Mouse (Mus musculus) gastrocnemius, adult 8-10 months (tissue): ENCODE measurements at regions not wholly inside any gene's neighbourhood (a gene's known extent, or its start where the extent isn't known, plus 50 kb on each side); places are given as distances from the start of the nearest gene placed in this dataset.
A peak's percentile ranks its signal among the peaks of the same experiment; 100 is the strongest.

Source experiments
- DNase-seq, 2 experiments: peaks; one replicate each; pipeline ENCODE4 v3.0.0; 2022; ENCODE audit warnings: low spot score in 2 of 2

DNA sequence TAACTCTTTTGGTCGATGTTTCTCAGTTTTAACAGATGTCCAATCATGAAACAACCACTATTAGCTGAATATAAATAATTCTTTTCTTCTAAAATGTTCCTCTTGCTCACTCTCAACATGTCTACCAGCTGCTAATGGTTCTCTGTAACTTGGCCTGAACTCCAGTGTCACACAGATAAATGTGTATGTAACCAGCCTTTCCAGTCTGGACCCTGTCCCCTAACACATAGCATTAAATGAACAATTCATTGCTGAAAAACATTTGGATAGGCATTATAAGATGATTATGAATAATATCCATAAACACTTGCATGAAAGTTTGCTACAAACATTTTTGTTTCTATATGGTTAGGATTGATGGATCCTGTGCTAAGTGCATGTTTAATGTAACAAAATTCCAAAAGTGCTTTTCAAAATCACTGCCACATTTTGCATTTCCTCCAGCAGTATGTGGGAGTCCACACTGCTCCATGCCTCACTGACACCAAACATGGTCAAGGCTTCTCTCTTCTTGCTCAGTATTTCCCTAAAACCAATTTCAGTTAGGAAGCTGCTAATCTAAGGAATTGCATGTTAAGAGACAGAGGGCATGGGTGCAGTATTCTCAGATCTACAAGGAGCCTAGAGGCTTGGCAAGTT is 82.1 kb upstream of the Thbs1 start:
- no peak for DNase-seq

DNA sequence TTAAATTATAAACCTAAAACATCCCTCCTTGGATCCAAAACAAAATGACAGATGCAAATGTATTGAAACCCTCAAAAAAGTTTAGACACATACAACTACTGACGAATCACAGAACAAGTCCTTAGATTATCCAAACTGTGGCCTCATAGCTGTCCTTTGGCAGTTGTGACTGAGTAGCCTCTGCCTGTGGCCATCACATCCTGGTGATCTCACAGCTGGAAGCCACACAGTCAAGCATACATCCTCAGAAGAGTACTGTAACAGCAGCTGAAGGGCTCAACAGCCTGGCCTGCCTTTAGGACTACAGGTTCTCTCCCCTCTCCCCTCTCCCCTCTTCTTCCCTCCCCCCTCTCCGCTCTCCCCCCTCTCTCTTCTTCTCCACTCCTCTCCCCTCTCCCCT is 80.0 kb upstream of the Thbs1 start:
- no peak for DNase-seq

DNA sequence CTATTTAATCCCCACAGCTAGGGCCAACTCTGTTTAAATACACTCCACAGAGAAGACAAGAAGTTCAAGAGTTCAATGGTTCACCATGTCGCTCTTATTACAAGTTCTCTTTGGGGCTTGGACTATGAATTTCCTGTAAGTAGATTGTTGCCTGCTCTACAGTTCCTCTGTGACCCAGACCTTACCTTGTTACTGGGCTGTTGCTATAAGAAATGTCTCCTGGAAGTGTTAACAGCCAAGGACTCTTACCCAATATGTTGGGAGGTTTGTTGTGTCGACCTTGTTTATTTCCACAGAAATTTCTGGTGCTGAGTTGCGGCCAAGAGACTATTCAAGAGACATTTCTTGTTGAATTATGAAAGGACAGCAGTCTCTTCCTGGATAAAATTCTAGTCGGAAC is 78.3 kb upstream of the Thbs1 start:
- DNase-seq, result no peak

DNA sequence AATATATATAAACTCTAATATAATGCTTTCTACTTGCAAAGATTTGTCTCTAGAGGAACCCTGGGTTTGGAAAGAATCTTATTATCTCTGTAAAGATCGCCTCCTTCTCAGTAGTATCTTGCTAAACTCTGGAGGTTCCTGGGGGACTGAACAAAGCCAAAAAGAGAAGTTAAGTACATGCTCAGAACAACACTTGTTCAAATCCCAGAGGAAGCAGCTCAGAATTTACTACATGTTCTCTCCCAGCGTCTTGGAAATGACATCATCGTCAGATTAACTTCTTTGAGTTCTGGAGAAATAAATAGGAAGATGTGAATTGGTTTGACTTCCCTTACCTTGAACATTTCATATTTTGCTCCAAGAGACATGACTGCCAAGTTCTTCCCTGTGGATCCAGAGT is 77.7 kb upstream of the Thbs1 start:
- DNase-seq, result no peak

DNA sequence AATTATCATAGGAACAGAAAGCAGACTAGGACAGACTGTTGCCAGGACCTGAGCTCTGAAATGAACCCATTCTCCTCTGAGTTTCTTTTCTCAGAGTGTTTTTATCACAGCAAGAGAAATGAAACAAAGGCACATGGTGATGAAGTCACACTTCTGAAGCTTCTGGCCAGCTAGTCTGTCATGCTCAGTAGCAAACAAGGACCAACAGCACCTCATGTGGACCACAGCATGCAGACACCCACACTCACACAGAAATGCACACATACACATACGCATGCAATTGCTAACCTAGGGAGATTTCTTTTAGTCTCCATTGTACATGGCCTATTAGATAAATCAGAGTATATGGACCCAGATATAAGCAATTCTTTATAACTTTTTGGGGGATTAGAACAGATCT is 76.3 kb upstream of the Thbs1 start:
- no peak for DNase-seq

DNA sequence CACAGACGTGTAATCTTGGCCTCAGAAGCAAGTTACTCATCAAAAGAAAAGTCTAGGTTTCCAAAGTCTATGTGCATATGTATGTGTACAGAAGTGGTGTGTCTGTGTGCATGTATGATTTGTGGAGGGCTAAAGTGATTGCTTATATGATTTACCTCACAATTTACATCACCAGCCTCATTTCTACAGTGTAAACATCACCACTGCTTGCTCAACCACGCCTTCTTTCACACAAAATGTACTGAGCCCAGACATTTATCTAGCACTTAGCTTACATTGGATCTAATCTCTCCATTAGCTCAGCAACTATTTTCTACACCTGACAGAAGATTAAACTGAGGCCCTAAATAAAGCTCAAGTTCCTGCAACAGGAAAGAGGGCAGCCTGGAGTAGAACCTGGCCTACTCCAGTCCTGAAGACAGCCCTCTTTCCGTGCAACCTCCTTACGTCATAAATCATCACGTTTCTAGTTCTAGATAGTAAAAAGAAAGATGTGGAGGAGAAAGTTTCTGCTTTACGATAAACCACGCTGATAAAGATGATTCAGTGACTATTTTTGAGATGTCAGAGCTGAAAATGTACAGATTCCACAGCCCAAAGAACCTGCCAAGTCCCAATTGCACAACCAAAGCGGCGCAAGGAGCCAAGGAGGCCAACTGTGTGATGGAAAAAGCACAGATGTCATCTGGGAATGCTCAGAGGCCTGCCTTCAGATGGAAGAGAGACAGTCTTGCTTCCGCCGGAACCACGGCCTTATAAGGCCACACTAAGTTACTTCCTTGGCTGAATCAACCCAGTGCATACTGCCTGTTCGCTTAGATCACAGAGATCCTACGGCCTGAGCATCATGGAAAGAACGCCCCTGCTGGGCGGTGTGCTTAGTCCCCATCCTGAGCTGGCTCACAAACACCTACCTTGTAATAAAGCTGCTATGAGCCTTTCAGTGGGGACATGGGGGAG is 72.5 kb upstream of the Thbs1 start:
- peak; percentile 37 to 52 for DNase-seq

DNA sequence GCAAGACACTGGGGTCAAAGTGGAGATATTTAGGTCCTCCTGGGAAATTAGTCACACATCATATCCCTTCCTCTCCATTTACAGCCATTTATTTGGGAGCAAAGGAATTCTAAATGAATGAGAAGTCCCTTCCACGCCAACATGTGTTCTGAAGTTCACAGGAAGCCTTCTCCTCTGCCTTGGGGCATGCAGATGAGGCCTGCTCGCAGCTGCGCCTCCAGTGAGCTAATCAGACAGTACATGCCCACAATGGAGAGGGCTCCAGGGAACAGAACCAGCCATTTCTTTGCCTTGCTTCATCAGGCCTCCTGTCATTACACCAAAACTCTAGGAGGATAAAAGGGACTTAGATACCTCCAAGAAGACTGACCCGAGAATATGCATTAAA is 71.9 kb upstream of the Thbs1 start:
- no peak for DNase-seq

DNA sequence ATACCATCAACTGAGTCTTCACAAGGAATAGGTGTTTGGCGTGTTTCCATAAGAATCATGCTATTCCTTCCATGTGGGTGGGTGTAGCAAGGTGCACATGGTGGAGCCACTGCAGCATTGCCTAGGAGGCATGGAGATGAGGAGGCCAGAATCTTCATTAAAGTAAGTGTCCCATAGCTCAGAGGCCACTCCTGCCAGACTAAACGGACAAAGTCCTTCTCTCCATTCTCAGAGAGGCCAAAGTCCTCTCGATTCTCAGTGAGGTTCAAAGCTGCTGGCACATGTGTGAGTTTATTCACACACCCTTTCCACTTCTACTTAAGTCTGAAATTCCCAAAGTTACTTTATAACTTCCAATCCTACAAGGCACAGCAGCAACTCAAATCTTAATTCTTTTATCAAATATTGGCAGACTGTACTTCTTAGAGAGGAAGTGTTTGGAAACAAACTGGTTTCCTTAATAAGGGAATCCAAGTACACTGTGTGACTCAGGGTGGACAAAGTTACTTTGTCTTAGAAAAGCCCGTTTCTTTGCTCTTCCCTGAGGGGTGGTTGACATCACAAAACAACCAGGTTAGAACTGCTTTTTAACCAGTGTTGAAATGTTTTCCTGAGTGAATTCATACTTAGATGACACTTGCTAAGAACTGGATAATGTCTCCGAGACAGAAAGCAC is 69.2 kb upstream of the Thbs1 start:
- no peak for DNase-seq

DNA sequence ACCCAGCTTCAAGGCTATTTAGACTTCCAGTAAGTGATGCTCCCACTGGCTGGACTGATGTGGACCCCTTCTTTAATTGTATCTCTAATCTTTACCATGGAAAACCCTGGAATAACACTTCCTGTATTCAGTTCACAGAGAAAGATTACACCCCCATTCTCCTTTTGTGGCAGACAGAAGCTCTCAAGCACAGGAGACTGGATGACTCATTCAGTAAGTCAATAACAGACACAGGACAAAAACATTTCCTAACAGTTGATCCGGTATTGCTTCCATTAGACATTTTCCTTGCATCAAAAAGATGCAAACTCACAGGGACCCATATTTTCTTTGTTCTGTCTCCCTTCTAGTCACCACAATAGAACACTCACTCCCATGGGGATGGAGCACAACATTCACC is 67.0 kb upstream of the Thbs1 start:
- DNase-seq, result no peak

DNA sequence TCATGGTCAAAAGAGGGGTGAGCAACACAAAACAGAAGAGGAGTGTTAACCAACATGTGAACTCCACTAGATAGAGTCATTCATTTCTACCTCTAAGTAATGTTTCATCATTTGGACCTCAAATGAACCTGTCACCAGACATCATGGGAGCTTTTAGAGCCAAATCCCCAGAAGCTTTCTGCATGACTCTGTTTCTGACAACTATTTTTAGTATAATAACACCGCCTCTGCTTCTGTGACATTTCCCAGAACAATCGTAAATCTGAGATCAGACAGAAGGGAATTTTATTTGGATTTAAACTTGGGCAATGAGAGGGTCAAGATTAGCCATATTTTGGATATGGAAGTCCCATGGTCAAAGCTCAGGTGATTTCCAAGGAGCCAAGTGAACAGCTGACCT is 61.4 kb upstream of the Thbs1 start:
- no peak for DNase-seq

DNA sequence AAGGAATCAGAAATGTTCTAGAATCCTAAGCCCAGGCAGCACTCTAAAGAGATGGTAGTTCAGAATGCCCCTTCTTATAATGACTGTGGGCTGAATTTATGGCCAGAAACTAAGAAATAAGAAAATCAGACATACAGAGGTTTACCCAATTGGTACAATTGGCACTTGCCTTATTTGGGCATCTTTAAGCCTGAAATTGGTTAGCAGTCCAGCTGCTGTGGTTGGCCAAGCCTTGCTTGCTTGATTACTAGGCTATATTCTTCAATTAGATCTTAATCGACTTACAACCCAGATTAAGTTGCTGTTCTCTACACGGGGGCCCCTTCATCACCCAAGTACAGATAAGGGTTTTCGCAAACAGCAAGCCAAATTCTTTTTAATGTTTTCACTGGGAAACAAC is 60.1 kb upstream of the Thbs1 start:
- DNase-seq, result no peak

DNA sequence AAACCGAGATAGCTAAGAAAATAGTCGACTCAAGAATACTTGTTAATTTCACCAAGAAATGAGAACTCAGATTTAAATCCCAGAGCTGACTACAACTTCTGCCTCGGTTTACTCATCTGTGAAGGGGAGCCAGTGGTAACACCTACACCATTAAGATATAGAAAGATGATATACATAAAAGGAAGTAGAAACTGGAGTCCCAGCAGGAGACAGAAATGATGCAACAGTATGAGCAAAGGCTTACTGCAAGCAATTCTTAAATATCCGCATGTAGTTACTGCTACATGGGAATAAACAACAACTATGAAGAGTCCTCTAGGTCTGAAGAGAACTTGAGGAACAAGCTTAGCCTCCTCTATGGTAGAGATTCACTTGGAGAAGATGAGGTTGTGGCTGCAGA is 58.2 kb upstream of the Thbs1 start:
- DNase-seq, result no peak

DNA sequence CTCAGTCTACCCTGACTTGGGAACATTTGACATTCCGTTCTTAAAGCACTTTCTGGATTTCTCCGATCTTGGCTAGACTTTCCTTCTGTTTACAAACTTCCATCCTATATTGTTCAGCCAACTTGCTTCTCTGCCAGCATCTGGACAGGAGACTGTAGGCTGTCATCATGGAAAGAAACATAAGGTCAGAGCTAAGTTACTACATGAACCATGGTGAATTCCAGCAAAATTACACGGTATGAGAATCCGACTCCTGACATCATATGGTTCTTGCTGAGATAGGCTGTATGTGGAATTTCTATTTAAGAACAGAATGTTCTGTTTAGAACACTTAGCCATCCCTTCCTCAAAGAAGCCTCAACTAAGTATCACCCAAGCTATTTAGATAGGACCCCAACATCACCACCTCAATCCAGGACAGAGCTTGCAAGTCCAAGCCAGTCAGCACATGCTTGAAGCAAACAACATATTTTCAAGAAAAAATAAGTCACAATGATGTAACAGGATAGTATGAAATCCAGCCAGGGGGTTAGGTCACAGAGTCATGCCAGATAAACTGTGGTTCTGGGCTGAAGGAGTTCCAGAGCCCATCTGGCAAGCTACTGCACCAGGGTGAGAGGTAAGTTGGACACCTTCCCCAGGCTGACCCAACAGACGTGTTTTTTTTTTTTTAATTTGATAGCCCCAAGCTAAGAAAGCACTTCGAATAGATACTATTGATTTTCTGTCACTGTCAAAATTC is 52.9 kb upstream of the Thbs1 start:
- DNase-seq, result no peak

DNA sequence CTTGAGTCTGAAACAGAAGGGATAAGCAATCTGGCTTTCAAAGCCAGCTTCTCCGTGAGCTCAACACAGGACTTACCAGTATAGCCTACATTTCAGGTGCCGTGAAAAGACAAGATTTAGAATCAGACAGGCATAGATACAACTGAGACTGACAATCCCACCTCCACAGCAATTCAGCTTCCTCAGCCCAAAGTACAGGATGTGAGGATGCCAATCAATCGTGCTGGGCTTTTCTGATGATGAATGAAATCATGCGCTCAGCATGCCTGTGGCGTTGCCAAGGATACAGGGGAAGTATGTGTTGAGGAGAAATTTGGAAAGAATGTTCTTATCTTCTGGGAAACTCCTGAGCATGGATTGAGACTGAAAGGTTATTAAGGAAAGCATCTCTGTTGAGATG is 50.4 kb upstream of the Thbs1 start:
- no peak for DNase-seq
